Mouse (Mus musculus) ovary, adult 18-20 months (tissue): ENCODE data around the gene Cep112.
"Not testable (repeated sequence)": the region's sequence is repeated elsewhere in the genome, so short reads cannot be mapped to it uniquely, and the experiment has no call there.

Source experiments
- DNase-seq: peaks from one replicate; pipeline ENCODE4 v3.0.0; 2022; ENCODE audit warnings: low spot score, mixed read lengths

The Cep112 gene

DNA sequence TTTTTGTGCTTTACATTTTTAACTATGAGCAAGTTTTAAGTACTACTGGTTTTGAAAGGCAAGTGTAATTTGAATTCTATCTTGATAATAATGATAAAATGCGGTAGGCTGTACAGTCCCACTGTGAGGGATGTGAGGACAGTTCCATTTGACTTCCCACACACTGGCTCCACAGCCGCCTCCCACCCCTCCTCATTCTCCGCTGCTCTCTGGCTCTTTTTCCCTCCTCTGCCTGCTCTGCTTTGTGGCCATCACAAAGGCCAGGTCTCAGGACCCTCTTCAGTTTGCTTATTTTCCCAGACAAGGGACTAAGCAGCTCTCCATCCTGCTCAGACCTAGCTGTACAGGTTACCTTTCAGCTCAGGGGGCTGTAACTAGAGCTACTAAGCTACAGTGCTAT is 379.0 kb downstream of the Cep112 start:
- no peak for DNase-seq

DNA sequence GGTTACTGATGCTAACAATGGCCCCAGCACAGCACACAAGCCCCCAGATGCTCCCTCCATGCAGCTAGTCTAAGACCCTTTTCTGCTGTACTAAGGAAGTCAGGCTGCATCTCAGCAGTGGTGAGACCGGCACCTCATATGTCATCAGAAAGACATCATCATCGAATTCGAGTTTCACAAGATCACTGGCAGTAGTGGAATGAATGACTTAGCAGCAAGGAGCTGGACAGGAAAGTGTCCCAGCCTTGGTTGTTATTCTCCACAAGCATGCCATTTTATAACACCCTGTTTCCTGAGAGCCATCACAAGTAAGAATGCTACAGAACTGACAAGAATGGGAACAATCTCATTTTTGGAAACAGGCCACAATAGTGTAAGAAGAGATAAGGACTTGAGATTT is 381.0 kb downstream of the Cep112 start:
- DNase-seq: no peak

DNA sequence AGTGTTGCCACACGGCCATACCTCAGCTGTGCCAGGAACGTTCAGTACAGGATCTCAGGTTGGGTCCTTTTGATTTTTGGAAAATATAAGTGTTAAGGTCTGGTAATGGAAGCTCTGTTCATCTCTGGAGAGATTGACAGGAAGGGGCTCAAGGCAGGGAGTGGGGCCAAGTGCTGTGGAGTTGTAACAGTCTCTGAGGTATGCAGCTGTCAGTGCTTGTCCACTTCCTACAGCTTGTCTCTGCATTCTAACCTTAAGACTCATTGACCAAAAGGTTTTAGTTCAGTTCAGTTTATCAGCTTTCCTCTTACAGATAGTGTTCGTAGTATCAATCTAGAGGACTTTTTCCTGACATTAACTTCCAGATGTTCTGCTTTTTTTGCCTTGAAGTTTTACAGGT is 384.6 kb downstream of the Cep112 start:
- DNase-seq: no peak

DNA sequence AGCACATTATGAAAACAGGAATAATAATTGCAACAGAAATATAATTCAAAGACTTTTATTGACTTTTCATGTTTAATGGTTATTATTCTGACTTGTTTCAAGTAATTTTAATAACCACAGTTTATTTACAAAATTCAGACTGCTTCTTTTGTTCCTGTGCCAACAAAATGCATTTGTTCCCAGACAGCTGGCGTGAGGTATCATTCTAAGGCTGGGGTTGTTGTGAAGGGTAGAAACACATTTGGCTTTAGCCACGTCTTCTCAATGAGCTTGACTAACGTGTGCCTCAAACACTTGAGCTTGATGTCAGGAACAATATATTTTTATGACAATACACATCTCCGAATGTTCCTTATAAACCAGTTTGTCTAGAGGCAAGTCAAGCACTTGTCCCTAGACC is 396.8 kb downstream of the Cep112 start:
- no peak for DNase-seq

DNA sequence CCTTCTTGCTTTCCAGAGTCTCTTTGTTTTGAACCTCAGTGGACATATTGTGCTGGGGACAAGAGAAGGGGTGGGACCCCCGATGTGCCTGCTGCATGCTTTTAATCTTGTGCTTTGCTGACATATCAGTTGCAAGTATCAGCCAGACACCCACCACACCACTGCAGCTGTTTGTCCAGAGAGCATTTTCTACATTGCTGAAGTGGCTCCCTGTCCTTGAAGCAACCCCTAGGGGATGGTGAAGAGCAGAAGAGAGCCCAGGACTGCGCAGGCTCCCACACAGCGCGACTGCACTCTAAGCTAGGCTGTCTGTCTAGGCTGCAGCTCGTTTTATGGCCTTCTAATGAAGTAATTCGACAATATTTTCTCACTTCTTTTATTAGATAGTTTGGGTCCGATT is 397.3 kb downstream of the Cep112 start:
- DNase-seq: no peak

DNA sequence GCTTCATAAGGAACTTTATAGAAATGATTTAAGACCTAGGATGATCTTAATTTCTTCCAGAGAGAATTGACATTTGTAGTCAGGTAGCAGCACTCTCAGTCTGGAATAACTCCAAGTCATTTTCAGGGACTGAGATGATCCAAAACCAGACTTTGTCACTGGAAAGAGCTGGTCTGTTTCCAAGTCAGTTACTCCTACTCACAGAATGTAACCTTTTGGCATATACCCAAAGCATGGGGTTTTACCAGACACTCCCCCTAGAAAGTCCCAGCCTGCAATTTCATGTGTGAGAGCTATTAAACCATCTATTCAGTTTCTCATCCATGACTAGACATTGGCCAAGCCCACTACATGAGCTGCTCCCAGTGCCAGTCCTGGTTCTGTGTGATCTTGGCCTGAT is 402.3 kb downstream of the Cep112 start:
- no peak for DNase-seq

DNA sequence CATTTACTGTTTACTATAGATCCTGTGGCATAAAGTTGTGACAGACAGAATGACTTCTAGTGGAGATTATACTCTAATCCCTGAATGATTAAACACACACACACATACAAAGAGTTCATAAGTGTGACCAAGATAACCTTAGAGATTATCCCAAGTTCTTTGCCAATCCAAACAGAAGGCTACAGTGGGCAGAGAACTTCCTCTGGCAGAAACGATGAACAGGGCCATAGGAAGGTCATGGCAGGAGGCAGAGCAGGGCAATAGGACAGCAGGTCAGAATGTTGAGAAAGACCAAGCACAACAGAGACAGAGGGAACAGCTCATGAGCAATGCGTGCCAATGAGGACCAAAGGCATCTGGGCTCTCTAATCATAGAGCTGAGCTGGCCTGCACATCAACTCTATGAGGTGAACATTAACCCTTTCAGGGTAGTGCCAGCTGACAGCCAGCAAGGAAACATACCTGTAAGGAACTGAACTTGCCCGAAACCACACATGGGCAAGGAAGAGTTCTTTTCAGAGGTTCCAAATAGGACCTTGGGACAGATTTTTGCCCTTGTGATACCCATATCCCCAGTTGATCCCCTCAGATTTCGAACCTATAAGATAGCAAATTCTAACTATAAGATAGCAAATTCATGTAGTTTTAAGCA is 403.5 kb downstream of the Cep112 start:
- no peak for DNase-seq

DNA sequence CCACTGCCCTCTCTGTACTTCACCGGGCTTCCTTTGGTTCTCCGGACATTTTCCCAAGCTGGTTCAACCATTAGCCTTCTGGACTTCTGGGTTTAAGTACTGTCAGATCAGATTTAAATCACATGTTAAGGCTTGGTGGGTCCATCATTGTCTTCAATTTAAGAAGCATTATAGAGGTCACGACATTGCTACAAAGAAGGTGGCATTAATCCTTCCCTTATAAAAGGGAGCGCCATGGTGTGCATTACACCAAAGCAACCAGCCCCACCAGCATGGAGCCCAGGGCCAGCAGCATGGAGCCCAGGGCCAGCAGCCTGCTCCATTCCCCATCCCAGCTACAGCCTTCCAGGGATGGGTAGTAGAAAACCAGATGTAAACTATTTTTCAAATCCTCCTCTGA is 411.7 kb downstream of the Cep112 start:
- no peak for DNase-seq

DNA sequence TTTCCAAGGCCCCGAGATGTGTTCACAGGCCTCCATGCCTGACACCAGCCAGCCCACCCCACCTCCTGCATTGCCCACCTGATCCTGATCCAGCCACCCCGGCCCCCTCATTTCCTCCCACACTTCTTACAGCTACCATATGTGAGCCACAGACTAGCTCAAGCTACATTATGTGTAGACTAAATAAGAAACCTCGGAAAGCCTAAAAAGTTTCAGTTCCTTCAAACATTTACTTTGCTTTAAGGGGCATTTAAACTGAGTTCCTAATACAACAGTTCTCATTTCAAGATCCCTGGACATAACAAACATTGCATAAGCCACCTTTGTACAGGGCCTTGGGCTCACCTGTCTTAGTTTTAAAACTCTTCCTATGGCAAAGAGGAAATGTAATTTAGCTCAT is 415.2 kb downstream of the Cep112 start:
- no peak for DNase-seq

DNA sequence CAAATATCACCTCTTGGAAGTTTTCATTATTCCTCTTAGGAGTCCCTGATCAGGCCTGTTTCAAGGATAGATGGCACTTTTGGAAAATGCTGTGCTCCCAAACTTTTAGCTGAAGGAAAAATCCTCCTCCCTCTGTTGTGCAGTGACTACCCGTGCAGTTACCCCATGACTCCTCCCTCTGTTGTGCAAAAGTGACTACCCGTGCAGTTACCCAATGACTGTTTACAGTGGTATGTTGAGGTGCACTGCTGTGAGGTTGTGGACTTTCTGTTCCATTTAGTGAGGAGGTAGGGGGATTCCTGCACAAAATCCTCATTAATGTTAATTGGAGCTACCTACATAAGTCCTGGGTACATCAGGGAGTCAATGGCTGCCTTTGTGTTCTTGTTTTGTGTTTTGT is 417.8 kb downstream of the Cep112 start:
- DNase-seq: no peak

DNA sequence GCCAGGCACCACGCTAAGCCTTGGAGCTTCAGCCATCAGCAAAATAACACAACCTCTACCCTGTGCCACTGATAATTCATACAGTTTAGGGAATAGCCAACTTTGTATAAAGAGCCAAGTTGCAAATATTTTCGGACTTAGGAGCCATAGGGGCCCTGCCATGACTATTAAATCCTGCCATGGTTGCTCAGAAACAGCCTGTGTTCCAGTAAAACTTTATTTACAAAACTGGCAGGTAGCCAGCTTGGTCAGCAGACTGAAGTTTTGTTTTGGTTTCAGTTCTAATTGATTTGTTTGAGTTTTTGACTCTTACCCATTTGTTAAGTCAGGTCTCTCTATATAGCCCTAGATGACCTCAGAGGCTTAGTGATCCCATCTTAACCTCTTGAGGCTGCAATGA is 421.0 kb downstream of the Cep112 start:
- no peak for DNase-seq

DNA sequence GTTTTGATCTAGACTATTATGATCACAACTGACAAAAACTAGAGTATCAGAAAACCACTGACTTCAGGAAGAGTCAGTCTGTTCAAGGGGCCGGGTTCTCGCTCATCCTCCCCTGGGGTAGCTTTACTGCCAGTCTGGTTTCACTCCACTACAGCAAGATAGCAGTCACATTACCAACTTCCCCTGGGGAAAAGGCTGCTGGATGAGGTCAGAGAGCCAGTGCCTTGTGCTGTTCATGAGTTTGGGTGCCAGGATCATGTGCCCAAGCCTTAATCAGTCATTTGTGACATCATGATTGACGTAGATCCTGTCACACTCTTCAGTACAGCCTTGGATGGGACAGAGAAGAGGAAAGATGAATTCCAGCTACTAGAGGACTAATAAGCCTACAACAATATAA is 421.5 kb downstream of the Cep112 start:
- no peak for DNase-seq

DNA sequence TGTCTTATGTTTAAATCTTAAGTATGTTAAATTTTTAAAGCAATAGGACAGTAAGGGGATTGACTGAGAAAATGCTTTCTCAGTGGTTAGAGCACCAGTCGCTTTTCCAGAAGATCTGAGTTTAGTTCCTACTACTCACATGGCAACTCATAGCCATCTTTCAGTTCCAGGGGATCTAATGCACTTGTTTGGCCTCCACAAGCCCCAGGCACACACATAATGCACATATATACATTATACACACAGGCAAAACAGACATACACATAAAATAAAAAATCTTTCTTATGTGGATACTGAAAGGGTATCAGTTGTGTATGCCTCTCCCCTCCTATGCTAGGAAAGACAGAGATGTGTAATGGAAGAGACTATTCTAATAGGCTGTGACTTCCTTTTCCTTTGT is 426.8 kb downstream of the Cep112 start:
- DNase-seq: no peak

DNA sequence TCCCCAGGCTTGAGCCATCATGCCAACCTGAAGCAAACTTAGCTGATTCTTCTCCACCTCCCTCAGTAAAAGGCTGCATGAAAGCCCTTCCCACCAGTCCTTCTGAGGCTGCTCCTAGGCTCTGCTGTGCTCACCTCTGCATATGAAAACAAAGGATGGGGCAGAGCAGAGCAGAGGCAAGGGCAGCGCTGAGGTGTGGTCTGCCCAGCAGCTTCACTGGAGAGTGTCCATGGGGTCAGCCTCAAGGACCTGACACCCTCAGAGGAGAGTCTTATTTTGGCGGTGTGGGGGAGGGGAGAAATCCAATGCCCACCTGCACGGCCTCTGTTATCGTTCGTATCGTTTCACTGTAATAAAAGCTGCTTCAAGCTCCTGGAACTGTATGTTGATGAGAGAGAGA is 432.3 kb downstream of the Cep112 start:
- no peak for DNase-seq

DNA sequence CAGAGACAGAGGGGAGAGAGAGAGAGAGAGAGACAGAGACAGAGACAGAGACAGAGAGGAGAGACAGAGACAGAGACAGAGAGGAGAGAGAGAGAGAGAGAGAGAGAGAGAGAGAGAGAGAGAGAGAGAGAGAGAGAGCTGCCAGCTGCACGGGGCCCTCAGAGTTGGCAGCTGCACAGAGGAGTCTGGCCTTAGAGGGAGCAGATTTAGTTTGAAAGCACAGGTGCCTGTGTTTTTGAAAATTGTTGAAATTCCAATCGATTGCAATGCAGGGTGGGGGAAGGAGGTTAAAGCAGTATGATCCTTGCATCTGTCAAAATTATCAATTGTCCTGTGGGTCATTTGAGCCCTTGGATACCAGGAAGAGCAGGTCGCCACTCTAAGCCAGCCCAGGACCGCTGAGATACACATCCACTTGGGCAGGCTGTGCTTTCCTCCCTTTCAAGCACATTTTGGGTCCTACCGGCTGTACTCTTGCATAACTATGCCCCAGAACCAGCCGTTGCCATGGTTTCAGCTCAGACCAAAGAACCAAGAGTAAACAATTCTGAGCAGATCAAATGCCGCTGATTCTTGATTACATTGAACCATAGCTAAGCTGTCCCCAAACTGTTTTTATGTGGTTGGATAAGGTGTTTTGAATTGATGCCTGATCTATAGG is 432.8 kb downstream of the Cep112 start:
- peak; percentile 44 for DNase-seq

DNA sequence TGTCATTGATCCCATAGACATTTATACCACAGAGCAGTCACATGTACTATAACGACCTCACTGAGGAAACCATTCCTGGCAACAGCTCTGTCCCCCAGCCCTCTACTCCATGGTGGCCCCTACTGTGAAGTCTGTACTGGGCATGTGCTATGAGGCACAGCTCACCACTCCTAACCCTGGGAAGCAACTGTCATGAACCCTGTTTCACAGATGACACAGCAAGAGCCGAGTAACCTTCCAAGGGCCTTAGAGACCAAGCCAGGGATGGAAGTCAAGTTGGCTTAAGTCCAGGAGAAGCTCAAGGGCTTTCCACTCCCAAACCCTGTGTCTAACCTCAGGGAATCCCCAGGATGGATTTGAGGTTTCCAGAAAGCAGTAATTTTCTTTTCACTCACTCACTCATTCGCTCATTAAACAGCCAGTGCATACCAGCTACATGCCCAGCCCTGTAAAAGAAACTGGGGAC is 433.4 kb downstream of the Cep112 start:
- no peak for DNase-seq

DNA sequence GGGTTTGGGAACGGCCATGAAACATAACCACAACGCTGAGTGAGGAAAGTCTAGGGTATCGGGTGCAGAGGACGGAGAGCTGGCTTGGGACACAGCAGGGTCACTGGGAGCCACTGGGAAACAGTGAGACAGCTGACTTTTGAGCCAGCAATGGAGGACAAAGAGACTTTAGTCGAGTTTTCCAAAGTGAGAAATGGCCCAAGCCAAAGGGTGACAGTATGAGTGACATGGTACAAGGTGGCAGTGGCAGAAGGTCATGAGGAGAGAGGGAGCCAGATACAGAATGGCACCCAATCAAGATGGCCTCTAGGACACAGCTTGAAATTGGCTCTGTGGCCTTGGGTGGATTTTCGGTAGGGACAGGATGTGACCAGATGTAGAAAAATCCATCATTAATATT is 433.9 kb downstream of the Cep112 start:
- DNase-seq: no peak

DNA sequence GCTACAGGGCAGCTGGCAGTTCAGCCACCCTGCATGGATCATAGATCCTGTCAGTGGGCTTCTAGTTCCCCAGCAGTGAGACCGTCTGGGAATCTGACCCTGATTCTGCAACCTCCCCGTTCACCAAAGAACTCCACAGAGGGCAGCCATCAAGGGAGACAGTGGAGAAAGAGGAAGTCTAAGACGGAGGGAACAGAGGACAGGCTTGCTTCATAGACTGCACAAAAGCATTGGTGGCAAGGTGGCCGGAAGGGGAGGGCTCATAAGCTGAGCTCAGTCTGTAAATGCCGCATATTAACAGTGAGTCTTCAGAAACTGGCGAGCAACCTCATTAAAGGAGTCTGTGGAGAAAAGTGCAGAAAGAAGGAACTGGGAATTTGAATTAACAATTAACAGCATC is 437.4 kb downstream of the Cep112 start:
- no peak for DNase-seq

DNA sequence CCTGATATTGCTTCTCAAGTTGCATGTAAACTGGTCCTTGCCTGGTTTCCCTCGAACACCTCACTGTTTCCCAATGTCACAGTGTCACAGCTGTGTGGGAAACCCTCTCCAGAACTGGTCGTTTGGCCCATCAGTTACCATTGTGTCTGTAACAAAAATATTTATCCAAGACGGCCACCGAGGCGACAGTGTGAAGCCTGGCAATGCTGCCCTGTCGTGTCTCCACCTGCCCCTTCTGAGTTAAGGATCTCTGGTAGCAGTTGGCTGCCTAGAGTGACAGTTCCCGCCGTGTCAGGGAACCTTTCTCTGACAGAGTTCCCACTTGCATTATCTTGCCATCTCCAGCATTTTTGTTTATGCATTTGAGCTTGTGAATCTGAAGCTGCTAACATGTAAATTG is 440.8 kb downstream of the Cep112 start:
- no peak for DNase-seq

DNA sequence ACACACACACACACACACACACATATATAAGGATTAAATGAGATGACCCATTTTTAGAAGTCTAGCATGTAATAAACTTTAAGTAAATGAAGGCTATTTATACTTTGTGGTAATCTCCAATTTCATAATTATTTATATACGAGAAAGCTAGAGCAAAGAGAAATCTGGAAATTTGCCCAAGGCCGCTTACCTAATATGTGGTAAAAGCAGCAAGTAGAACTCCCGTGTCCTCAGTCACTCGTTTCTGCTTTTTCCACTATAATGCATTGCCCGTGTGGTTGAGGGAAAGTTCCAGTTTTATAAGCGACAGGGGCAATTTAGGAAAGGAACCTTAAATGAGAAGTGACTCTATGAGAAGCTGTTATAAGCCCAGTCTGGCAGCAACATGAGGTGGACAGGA is 442.5 kb downstream of the Cep112 start:
- no peak for DNase-seq

DNA sequence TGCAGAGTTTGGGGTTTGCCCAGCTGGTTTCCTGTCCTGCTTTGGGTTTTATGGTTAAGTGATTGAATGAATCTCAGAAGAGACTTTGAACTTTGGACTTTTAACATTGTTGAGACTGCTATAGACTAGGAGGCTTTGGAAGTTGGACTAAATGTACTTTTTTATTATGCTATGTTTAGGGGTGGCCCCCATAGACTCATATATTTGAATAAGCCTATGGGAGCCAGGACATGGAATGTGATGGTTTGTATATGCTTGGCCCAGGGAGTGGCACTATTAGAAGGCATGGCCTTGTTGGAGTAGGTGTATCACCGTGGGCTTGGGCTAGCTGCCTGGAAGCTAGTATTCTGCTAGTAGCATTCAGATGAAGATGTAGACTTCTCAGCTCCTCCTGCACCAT is 446.3 kb downstream of the Cep112 start:
- not testable (repeated sequence) for DNase-seq

DNA sequence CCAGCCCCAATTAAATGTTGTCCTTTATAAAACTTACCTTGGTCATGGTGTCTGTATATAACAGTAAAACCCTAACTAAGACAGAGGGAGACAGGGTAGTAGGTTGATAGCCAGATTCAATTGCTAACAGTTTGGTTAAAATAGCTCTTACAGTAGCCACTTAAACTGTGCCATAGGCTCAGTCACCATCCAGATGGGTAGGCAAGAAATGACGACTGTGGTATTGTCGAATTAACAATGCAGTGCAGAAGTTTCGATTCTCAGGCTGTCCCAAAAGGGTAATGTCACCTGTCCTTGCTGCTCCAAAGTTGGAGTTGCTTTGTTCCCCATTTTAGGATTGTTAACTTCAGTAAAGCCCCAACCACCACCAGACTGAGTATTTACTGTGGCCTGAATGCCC is 446.8 kb downstream of the Cep112 start:
- no peak for DNase-seq

DNA sequence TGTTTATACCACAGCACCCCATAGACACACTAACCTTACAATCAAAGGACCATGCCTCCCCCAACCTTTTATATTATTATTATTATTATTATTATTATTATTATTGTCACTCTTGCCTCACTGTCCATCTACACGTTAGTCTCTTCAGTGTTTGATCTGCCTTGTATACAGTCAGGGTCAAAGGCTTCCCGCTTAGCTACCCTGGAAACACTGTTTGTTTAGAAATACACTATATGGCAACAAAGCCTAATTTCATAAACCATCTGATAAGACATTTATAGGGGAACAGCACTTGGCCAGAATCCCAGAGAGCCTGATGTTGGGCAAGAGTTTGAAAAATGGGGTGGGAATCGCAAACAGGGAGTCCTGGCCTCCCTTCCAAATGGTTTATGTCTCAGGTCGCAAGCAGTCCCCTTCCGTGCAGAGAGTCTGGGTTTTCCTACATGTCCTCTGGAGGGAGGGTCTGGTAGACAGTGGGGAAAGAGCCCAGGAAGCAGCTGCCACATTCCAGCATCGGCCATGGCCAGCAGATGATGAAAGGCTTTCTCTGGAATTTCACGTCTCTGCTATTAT is 451.7 kb downstream of the Cep112 start:
- no peak for DNase-seq

DNA sequence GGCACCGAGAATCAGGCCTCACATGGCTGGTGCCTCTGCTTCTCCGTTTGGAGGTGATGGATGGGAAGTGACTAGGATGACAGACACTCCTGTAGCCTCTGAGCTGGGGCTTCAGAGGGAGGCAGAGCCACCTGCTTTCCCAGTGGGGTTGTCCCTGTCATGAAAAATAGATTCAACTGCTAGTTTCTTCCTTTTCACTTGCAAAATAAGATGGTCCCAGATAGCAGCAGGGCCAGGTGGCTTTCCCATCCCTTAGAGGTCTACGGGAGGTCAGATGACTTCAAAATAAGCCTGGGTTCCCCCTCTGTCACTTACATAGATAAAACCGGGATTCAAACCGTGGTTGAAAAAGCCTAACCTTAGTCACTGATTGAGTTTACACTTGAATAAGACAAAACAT is 452.5 kb downstream of the Cep112 start:
- no peak for DNase-seq
